Mouse (Mus musculus) bone marrow, adult 2 months (tissue): ENCODE data around the gene Eef1akmt1.

ENCODE experiments used
- CTCF ChIP-seq: fragments of 200-500 bp; IDR thresholded peaks from 2 replicates; pipeline ENCODE4 v1.5.1; 2011; ENCODE audit warnings: low read length, control low read depth; ENCODE audit not compliant: control insufficient read depth, insufficient read depth
- POLR2A ChIP-seq: fragments of 200-500 bp; IDR thresholded peaks from 2 replicates; pipeline ENCODE4 v1.6.1; 2011; ENCODE audit warnings: low read depth, mild to moderate bottlenecking, control low read depth, low read length, borderline replicate concordance; ENCODE audit not compliant: control insufficient read depth

GRCm38 (mm10) chr14:57546557-57547021 is 24.8 kb downstream of the Eef1akmt1 start:
- no peak for TF ChIP-seq POLR2A
- TF ChIP-seq CTCF = no peak
